Mouse (Mus musculus): Measurements from ENCODE around the gene Sh3kbp1. TPM values are rescaled to one million over a fixed set of nuclear protein-coding genes. Genes with fewer than 3 reads are reported as not detected.

Sh3kbp1 gene
- polyA plus RNA-seq, 1 experiment from 2014 or later = 48.6 TPM

DNA sequence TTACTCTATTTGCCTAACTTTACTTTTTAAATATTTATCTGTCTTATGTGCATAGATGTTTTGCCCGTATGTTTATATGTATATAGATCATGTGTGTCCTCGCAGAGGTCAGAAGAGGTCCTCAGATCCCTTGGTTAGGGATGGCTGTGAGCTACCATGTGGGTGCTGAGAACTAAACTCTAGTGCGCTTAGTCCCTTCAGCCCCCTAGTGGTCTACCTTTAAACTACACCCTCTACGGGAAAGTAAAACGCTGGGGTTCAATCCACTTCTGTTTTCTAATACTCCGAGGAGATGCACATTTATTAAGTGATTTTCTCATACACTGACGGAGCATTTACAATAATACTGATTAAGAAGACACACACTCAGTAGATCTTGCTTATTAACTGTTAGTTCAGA, 44.3 kb downstream of the Sh3kbp1 start:
- ATAC-seq (ENCODE audit: low read depth) = no peak
- Histone ChIP-seq H3K27ac (ENCODE audit: low read depth, low read length) (no peak overlapping the region), H3K9ac (replicated peaks; ENCODE audit: low read depth, low read length) (no peak overlapping the region), H3K27me3 (ENCODE audit: control insufficient read depth, insufficient read depth, low read length) (no peaks in the 10 kb centered on the region), H3K9me3 (ENCODE audit: control insufficient read depth, low read length) (no peaks in the 10 kb centered on the region), H3K4me1 (ENCODE audit: control insufficient read depth, insufficient read depth, low read length) (no peaks in the 10 kb centered on the region), H3K4me3 (ENCODE audit: low read depth, low read length) (no peak overlapping the region), H3K36me3 (ENCODE audit: control insufficient read depth, insufficient read depth, low read length) (no peaks in the 10 kb centered on the region), H3K4me2 (ENCODE audit: low read depth, low read length) (no peak overlapping the region)
- WGBS = 88% methylated on average over 7 of the region's 7 CpGs

DNA sequence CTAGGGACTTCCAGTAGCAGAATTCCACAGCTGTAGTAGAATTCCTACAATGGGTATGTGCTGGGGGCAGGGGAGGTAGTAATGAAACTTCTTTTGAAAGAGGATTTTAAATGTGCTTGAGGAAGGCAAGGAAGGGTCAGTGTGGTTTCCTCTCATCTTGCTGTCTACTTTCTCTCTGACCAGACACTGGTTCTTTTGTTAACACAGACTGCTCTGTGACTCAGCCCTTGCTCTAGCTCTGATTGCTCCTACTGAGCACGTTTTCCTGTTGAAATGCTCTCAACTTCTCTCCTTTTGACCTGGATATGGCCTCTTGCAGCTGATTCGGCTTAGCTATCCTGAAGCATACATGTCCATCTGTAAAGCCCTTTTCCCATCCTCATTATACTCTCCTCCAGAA, 45.4 kb downstream of the Sh3kbp1 start:
- Histone ChIP-seq H3K9ac (replicated peaks; ENCODE audit: low read depth, low read length) (no peak overlapping the region), H3K4me2 (ENCODE audit: low read depth, low read length) (no peak overlapping the region), H3K4me3 (ENCODE audit: low read depth, low read length) (no peak overlapping the region), H3K4me1 (ENCODE audit: control insufficient read depth, insufficient read depth, low read length) (no peaks in the 10 kb centered on the region), H3K27ac (ENCODE audit: low read depth, low read length) (no peak overlapping the region), H3K36me3 (ENCODE audit: control insufficient read depth, insufficient read depth, low read length) (no peaks in the 10 kb centered on the region), H3K9me3 (ENCODE audit: control insufficient read depth, low read length) (no peaks in the 10 kb centered on the region), H3K27me3 (ENCODE audit: control insufficient read depth, insufficient read depth, low read length) (no peaks in the 10 kb centered on the region)
- 36% methylated on average over 2 of the region's 2 CpGs for WGBS
- ATAC-seq (ENCODE audit: low read depth) = no peak

DNA sequence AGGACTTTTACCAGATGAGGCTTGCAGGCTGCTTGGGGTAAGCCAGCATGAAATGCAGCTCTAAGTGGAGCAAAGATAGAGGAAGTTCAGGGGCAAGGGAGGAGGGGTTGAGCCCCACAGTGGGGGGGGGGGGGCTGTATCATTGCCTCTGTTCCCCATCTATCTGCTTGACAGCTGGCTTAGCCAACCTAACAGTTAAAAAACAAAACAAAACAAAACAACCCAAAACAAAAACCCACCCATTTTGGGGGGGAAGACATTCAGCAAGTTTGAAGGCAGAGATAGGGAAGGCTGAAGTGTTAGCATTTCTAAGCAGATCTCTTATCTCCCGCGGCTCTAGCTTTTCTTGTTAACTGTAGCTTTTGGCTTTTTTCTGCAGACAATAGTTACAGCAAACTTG, 49.2 kb downstream of the Sh3kbp1 start:
- H3K4me3 ChIP-seq (ENCODE audit: low read depth, low read length) = no peak overlapping the region
- H3K9ac ChIP-seq (replicated peaks; ENCODE audit: low read depth, low read length) = no peak overlapping the region
- no peaks in the 10 kb centered on the region for H3K27me3 ChIP-seq (ENCODE audit: control insufficient read depth, insufficient read depth, low read length)
- ATAC-seq (ENCODE audit: low read depth) = no peak
- no peaks in the 10 kb centered on the region for H3K36me3 ChIP-seq (ENCODE audit: control insufficient read depth, insufficient read depth, low read length)
- WGBS = 44% methylated on average over 2 of the region's 2 CpGs
- no peak overlapping the region for H3K4me2 ChIP-seq (ENCODE audit: low read depth, low read length)
- no peaks in the 10 kb centered on the region for H3K9me3 ChIP-seq (ENCODE audit: control insufficient read depth, low read length)
- no peak overlapping the region for H3K27ac ChIP-seq (ENCODE audit: low read depth, low read length)
- H3K4me1 ChIP-seq (ENCODE audit: control insufficient read depth, insufficient read depth, low read length) = no peaks in the 10 kb centered on the region

DNA sequence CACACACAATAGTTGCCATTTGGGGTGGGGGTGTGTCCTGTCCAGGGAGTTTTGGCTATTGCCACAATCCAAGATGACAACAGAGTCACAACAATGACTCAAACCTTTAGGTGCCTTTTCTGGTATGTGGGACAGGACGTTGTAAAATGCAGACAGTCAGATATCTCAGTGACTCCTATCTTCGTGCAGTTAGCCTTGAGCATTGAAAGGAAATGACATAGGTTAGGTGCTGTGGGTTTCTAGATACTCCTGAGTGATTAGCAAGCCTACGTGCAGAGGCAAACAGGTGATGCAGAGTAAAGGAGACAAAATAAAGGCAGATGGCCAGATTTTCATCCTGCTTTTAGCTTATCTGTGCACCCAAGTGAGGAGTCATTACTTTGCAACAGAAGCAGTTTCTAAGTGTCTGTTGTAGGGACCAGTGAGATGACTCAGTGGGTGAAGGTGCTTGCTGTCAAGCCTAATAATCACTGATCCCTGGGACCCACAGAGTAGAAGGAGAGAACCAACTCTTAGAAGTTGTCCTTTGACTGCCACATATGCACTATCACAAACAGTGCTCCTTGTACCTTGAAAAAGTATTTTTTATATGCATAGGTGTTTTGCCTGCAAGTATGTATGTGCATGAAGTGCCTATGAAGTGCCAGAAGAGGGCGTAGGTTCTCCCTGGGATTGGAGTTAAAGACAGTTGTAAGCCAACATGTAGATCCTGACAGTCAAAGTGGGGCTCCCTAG, 50.7 kb downstream of the Sh3kbp1 start:
- Histone ChIP-seq H3K36me3 (ENCODE audit: control insufficient read depth, insufficient read depth, low read length) (no peaks in the 10 kb centered on the region), H3K27ac (ENCODE audit: low read depth, low read length) (no peak overlapping the region), H3K4me2 (ENCODE audit: low read depth, low read length) (no peak overlapping the region), H3K9me3 (ENCODE audit: control insufficient read depth, low read length) (no peaks in the 10 kb centered on the region), H3K4me1 (ENCODE audit: control insufficient read depth, insufficient read depth, low read length) (no peaks in the 10 kb centered on the region), H3K4me3 (ENCODE audit: low read depth, low read length) (no peak overlapping the region), H3K27me3 (ENCODE audit: control insufficient read depth, insufficient read depth, low read length) (no peaks in the 10 kb centered on the region), H3K9ac (replicated peaks; ENCODE audit: low read depth, low read length) (no peak overlapping the region)
- ATAC-seq (ENCODE audit: low read depth) = no peak
- 71% methylated on average over 4 of the region's 4 CpGs for WGBS

DNA sequence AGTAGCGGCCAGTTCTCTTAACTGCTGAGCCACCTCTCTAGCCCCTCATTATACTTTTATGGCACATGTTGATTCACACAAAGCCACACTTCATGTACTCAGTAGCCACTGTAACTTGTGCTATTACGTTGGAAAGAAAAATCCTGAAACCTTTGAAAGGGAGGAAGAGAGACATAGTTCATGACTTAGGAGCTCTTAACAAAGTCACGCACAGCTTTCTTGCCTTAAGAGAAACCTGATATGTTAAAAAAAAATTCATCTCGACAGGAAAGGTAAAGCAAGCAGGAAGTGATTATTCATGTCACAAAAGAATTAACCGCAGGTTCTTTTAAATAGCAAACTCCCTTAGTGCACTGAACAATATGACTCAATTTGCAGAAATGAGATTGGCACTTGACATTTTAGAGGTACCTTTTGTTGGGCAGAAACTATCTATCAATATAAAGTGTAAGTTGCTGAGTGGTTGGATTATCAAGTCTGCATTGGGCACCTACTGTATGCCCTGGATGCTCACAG, 51.3 kb downstream of the Sh3kbp1 start:
- no peak overlapping the region for H3K9ac ChIP-seq (replicated peaks; ENCODE audit: low read depth, low read length)
- H3K4me1 ChIP-seq (ENCODE audit: control insufficient read depth, insufficient read depth, low read length) = no peaks in the 10 kb centered on the region
- no peak overlapping the region for H3K4me3 ChIP-seq (ENCODE audit: low read depth, low read length)
- H3K27me3 ChIP-seq (ENCODE audit: control insufficient read depth, insufficient read depth, low read length) = no peaks in the 10 kb centered on the region
- H3K36me3 ChIP-seq (ENCODE audit: control insufficient read depth, insufficient read depth, low read length) = no peaks in the 10 kb centered on the region
- H3K9me3 ChIP-seq (ENCODE audit: control insufficient read depth, low read length) = no peaks in the 10 kb centered on the region
- H3K27ac ChIP-seq (ENCODE audit: low read depth, low read length) = no peak overlapping the region
- no peak for ATAC-seq (ENCODE audit: low read depth)
- 77% methylated on average over 5 of the region's 5 CpGs for WGBS
- no peak overlapping the region for H3K4me2 ChIP-seq (ENCODE audit: low read depth, low read length)

DNA sequence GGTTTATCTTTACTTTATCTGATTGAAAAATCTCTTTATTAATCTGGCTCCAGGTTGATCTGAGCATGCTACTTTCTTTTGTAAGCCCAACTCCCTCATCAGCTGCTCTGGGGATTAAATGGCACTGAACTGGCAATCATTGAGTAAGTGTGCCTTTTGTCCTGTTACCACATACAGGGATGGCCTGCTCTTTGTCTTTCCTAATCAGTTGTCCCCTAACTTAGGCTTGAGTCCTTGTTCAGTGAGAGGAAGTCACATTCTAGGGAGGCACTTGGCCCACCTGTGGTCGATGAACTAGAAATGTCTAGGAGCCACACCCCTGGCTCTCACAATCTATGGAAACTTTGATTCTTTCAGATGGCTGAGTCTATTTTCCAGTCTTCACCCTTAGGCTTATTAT, 58.4 kb downstream of the Sh3kbp1 start:
- 41% methylated on average over 1 of the region's 1 CpGs for WGBS
- Histone ChIP-seq H3K4me3 (ENCODE audit: low read depth, low read length) (no peak overlapping the region), H3K9ac (replicated peaks; ENCODE audit: low read depth, low read length) (no peak overlapping the region), H3K4me1 (ENCODE audit: control insufficient read depth, insufficient read depth, low read length) (no peaks in the 10 kb centered on the region), H3K27ac (ENCODE audit: low read depth, low read length) (no peak overlapping the region), H3K9me3 (ENCODE audit: control insufficient read depth, low read length) (no peaks in the 10 kb centered on the region), H3K4me2 (ENCODE audit: low read depth, low read length) (no peak overlapping the region), H3K36me3 (ENCODE audit: control insufficient read depth, insufficient read depth, low read length) (no peaks in the 10 kb centered on the region), H3K27me3 (ENCODE audit: control insufficient read depth, insufficient read depth, low read length) (no peaks in the 10 kb centered on the region)
- no peak for ATAC-seq (ENCODE audit: low read depth)

DNA sequence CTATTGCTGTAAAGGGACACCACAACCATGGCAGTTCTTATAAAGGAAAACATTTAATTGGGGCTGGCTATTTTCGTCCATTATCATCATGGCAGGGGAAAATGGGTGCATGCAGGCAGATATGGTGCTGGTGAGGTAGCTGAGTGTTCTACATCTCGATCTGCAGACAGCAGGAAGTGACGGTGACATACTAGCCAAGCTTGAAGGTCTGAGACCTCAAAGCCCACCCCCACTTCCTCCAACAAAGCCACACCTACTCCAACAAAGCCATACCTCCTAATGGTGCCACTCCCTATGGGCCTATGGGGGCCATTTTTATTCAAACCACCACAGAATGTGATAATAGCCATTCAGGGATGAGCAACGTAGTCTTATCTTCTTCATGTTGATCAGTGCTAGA, 59.8 kb downstream of the Sh3kbp1 start:
- no peak for ATAC-seq (ENCODE audit: low read depth)
- H3K27ac ChIP-seq (ENCODE audit: low read depth, low read length) = no peak overlapping the region
- no peaks in the 10 kb centered on the region for H3K27me3 ChIP-seq (ENCODE audit: control insufficient read depth, insufficient read depth, low read length)
- H3K9me3 ChIP-seq (ENCODE audit: control insufficient read depth, low read length) = no peaks in the 10 kb centered on the region
- H3K4me3 ChIP-seq (ENCODE audit: low read depth, low read length) = no peak overlapping the region
- no peaks in the 10 kb centered on the region for H3K4me1 ChIP-seq (ENCODE audit: control insufficient read depth, insufficient read depth, low read length)
- H3K36me3 ChIP-seq (ENCODE audit: control insufficient read depth, insufficient read depth, low read length) = no peaks in the 10 kb centered on the region
- 90% methylated on average over 4 of the region's 4 CpGs for WGBS
- H3K9ac ChIP-seq (replicated peaks; ENCODE audit: low read depth, low read length) = no peak overlapping the region
- no peak overlapping the region for H3K4me2 ChIP-seq (ENCODE audit: low read depth, low read length)

DNA sequence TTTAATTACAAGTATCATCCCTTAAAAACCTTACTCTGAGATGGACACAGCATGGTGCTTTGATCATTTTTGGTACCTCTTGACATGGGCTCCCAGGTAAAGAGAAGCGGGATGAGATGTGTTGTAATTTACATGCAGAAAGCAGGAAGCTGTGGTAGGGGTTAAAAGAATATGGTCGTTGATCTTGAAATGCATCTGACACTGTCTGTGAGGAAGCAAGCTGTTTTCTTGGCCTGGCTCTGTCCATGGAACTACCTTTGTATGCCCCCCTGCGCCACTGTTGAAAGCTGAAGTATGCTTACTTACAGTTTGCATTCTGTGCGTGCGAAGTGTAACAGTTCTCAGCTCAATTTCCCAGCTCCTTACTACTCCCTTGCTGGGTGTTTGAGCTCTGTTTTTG, 61.6 kb downstream of the Sh3kbp1 start:
- no peak overlapping the region for H3K4me2 ChIP-seq (ENCODE audit: low read depth, low read length)
- no peak overlapping the region for H3K9ac ChIP-seq (replicated peaks; ENCODE audit: low read depth, low read length)
- no peak overlapping the region for H3K27ac ChIP-seq (ENCODE audit: low read depth, low read length)
- no peaks in the 10 kb centered on the region for H3K9me3 ChIP-seq (ENCODE audit: control insufficient read depth, low read length)
- no peaks in the 10 kb centered on the region for H3K4me1 ChIP-seq (ENCODE audit: control insufficient read depth, insufficient read depth, low read length)
- H3K27me3 ChIP-seq (ENCODE audit: control insufficient read depth, insufficient read depth, low read length) = no peaks in the 10 kb centered on the region
- 80% methylated on average over 5 of the region's 5 CpGs for WGBS
- ATAC-seq (ENCODE audit: low read depth) = no peak
- H3K4me3 ChIP-seq (ENCODE audit: low read depth, low read length) = no peak overlapping the region
- H3K36me3 ChIP-seq (ENCODE audit: control insufficient read depth, insufficient read depth, low read length) = no peaks in the 10 kb centered on the region

DNA sequence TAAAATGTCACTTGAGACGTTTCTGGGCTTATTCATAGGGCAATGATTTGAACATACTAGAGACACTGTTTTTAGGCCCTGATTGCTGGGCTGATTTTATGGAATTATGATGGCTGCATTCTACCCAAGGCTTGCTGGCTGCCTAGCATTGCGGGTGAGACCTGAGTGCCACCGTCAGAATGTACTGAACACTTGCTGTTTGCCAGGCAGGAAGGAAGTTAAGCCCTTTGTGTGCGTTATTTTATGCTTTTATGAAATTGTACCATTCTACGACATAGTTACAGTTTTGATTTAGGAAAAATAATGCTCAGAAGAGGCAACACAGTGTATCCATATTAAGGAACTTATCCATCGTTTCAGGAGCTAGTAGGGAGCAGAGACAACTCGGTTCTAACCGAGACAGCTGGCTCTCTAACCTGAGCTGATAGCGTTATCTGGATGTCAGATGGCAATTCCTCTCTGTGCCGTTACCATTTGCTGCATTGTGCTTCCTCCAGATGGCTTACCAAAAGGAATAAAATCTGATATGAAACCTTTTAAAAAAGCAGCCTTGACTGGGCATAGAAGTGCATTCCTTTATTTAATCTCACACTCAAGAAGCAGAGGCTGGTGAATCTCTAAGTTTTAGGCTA, 62.8 kb downstream of the Sh3kbp1 start:
- Histone ChIP-seq H3K4me3 (ENCODE audit: low read depth, low read length) (no peak overlapping the region), H3K27ac (ENCODE audit: low read depth, low read length) (no peak overlapping the region), H3K9ac (replicated peaks; ENCODE audit: low read depth, low read length) (no peak overlapping the region), H3K9me3 (ENCODE audit: control insufficient read depth, low read length) (no peaks in the 10 kb centered on the region), H3K27me3 (ENCODE audit: control insufficient read depth, insufficient read depth, low read length) (no peaks in the 10 kb centered on the region), H3K36me3 (ENCODE audit: control insufficient read depth, insufficient read depth, low read length) (no peaks in the 10 kb centered on the region), H3K4me1 (ENCODE audit: control insufficient read depth, insufficient read depth, low read length) (no peaks in the 10 kb centered on the region), H3K4me2 (ENCODE audit: low read depth, low read length) (no peak overlapping the region)
- 75% methylated on average over 10 of the region's 10 CpGs for WGBS
- no peak for ATAC-seq (ENCODE audit: low read depth)

Data from neural tube, embryonic 14.5 days (tissue).